13 mouse cellular contexts compared by ENCODE assay signal in the genomic region with DNA sequence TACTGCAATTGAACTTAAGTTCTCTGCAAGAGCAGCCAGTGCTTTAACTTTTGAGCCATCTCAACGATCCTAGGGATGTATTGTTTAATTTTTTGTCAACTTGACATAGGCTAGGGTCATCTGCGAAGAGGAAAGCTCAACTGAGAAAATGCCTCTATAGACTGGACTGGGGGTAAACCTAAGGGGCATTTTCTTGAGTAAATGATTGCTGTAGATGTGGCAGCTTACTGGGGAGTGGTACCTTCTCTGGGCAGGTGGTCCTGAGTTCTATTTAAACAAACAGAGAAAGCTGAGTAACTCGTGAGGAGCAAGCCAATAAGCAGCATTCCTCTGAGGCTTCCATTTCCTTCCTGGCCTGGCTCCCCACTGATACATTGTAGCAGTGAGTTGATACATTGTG. TPM values are rescaled to one million over a fixed set of nuclear protein-coding genes. Genes with fewer than 3 reads are reported as not detected.
DNase-seq lines count a peak whose midpoint lies in the region; ATAC-seq lines count a peak whose summit lies in the region.
"Had no signal": no experiment of that assay in that cellular context is flagged by ENCODE, and none has a peak within 500 bp of the region (broad histone marks: within the 10 kb centered on the region; RNA-seq: fewer than 3 reads in every experiment).

A gene (plus strand): TSS at position 301 of the 400 bp plus-strand sequence.

- H3K27ac ChIP-seq in kidney, embryonic 16.5 days (ENCODE audit: low read length): no peak within 1 kb of the TSS
- no peak within 1 kb of the TSS for H3K27ac ChIP-seq in brown adipose tissue, adult 24 weeks (replicated peaks; ENCODE audit: low read depth, low read length)

- H3K27me3 ChIP-seq in kidney, embryonic 16.5 days (ENCODE audit: insufficient read depth, low read length): no peaks in the 10 kb centered on the region

- no peak within 1 kb of the TSS for H3K4me2 ChIP-seq in kidney, embryonic 16.5 days (replicated peaks; ENCODE audit: low read depth, low read length)

- no peak for DNase-seq in kidney, adult 11 months
- DNase-seq in gonadal fat pad, adult 2 months (ENCODE audit: low read depth): no peak
- DNase-seq in heart, postnatal 36 days: no peak
- no peak for DNase-seq in retina, embryonic 14.5 days (ENCODE audit: low spot score)
- no peak for DNase-seq in layer of hippocampus, postnatal 10 days (ENCODE audit: low spot score in 2 of 2)
- DNase-seq in left cerebral cortex, adult 9 months (ENCODE audit: low spot score in 2 of 2): no peak
- DNase-seq: cerebellum, postnatal 36 days; kidney, adult 2 months; lung, postnatal 4 days; thymus, postnatal 25 days had no signal

- ATAC-seq in kidney, embryonic 16.5 days (ENCODE audit: low FRiP score, low TSS enrichment): no peak

- H3K36me3 ChIP-seq in kidney, embryonic 16.5 days (ENCODE audit: insufficient read depth, low read length): no peaks in the 10 kb centered on the region

- no peak within 1 kb of the TSS for H3K4me3 ChIP-seq in kidney, embryonic 16.5 days (ENCODE audit: low read length)
- H3K4me3 ChIP-seq in brown adipose tissue, adult 24 weeks (ENCODE audit: insufficient read depth, low read depth, low read length): no peak within 1 kb of the TSS

- H3K9me3 ChIP-seq in kidney, embryonic 16.5 days (ENCODE audit: low read length): no peaks in the 10 kb centered on the region

- peaks cover 17% of the 10 kb centered on the region for H3K4me1 ChIP-seq in kidney, embryonic 16.5 days (ENCODE audit: insufficient read depth, low read length)
- H3K4me1 ChIP-seq in brown adipose tissue, adult 24 weeks (ENCODE audit: control insufficient read depth, insufficient read depth, insufficient read length, low read length): peaks cover 3% of the 10 kb centered on the region

- H3K9ac ChIP-seq in kidney, embryonic 16.5 days (replicated peaks; ENCODE audit: low read length): no peak within 1 kb of the TSS

- intact Hi-C loops in heart, postnatal 36 days (cut with DNase I): no loop called here

- WGBS in kidney, embryonic 16.5 days: 81% methylated on average over 3 of the region's 3 CpGs

RNA-seq across cellular contexts. Expression of the gene that starts here (rescaled TPM):
- 11.7 and 12.3 TPM in 2 replicates for polyA plus RNA-seq in kidney, embryonic 16.5 days (2015; fragmentation: Nextera tagmentation; extraction: Ambion mirVana)
- polyA plus RNA-seq in brown adipose tissue, adult 24 weeks (2012; ENCODE audit: insufficient read depth, insufficient read length, missing spikeins): 20.9 and 26.7 TPM in 2 replicates
- 14.3 and 15.5 TPM in 2 replicates for polyA plus RNA-seq in gonadal fat pad, adult 2 months (2012; rRNA removed)
- 100 to 1,000 TPM; 131 to 132 TPM for total RNA-seq in heart, postnatal 36 days (2021)
- total RNA-seq in layer of hippocampus, postnatal 10 days (2021): 1 to 10 TPM; 5.3 to 5.5 TPM
- total RNA-seq: granulocyte monocyte progenitor cell, adult 5-6 weeks had no signal

Comparison
In these comparisons a context has a peak if more than half of its experiments do, and no peak if none do; other contexts are left out.
1. RNA of the gene that starts here (total RNA-seq): 131 to 132 TPM in heart, postnatal 36 days; 5.3 to 5.5 TPM in layer of hippocampus, postnatal 10 days; every median in the first group is over 10 times any median in the second.